Mouse (Mus musculus) hindbrain, embryonic 10.5 days (tissue): ENCODE results near the gene Lrrc72. TPM values are rescaled to one million over a fixed set of nuclear protein-coding genes. Genes with fewer than 3 reads are reported as not detected.

ENCODE experiments used
- DNase-seq: peaks from one replicate; pipeline ENCODE4 v3.0.0-alpha.2; 2017; ENCODE audit warnings: low spot score
- H3K27ac ChIP-seq: fragments of 300-500 bp; sonication (generic); 2 replicates; pipeline ENCODE4 v1.5.1; 2016; ENCODE audit warnings: mild to moderate bottlenecking, moderate library complexity
- H3K27me3 ChIP-seq: fragments of 300-500 bp; sonication (generic); 2 replicates; pipeline ENCODE4 v1.6.1; 2016; ENCODE audit warnings: mild to moderate bottlenecking; ENCODE audit not compliant: poor library complexity, insufficient read depth, severe bottlenecking
- H3K36me3 ChIP-seq: fragments of 300-500 bp; sonication (generic); 2 replicates; pipeline ENCODE4 v1.6.1; 2016; ENCODE audit warnings: mild to moderate bottlenecking, moderate library complexity
- H3K4me1 ChIP-seq: fragments of 300-500 bp; sonication (generic); replicated peaks from 2 replicates; pipeline ENCODE4 v1.6.1; 2016; ENCODE audit warnings: mild to moderate bottlenecking
- H3K4me3 ChIP-seq: fragments of 300-500 bp; sonication (generic); 2 replicates; pipeline ENCODE4 v1.5.1; 2016; ENCODE audit warnings: mild to moderate bottlenecking, moderate library complexity
- H3K9me3 ChIP-seq: fragments of 300-500 bp; sonication (generic); 2 replicates; pipeline ENCODE4 v1.6.1; 2016; ENCODE audit warnings: mild to moderate bottlenecking, moderate library complexity
- WGBS: fragments of 180-500 bp; shearing (Covaris S2); methylation state at CpG from one replicate; pipeline ENCODE4 v1.1.7; 2016; 5-methylcytosine and 5-hydroxymethylcytosine counted together
- polyA plus RNA-seq: library from polyadenylated mRNA; unstranded; fragments of >200 nt; fragmentation: Nextera tagmentation; extraction: Ambion mirVana; gene quantifications from 2 replicates; pipeline ENCODE4 v1.2.1, GENCODE M21; 2016

Lrrc72 gene
- polyA plus RNA-seq, 1 experiment from 2014 or later = not detected

DNA sequence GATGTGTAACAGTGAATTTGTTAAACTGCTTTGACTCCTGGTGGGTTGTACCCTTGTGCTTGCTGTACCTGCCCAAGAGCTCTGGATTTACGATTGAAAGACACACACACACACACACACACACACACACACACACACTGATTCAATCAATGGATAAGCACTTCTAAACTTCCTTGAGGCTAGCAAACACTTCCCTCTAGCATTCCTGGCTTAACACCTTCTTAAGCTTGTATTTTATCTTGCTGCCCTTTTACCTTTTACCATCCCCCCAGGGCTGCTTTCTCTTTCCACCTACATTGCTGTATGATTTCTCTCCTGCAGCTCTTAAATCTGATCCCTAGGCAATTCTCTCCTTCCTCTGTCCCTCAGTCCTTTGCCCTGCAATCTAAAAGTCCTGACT is 87.9 kb downstream of the Lrrc72 start:
- no peak for DNase-seq
- peaks cover 11% of the 10 kb centered on the region for H3K36me3 ChIP-seq
- H3K27ac ChIP-seq = no peak overlapping the region
- no peak overlapping the region for H3K4me3 ChIP-seq
- no peaks in the 10 kb centered on the region for H3K9me3 ChIP-seq
- WGBS = 60% methylated on average over 1 of the region's 1 CpGs
- no peaks in the 10 kb centered on the region for H3K27me3 ChIP-seq
- H3K4me1 ChIP-seq = peaks cover 7% of the 10 kb centered on the region

DNA sequence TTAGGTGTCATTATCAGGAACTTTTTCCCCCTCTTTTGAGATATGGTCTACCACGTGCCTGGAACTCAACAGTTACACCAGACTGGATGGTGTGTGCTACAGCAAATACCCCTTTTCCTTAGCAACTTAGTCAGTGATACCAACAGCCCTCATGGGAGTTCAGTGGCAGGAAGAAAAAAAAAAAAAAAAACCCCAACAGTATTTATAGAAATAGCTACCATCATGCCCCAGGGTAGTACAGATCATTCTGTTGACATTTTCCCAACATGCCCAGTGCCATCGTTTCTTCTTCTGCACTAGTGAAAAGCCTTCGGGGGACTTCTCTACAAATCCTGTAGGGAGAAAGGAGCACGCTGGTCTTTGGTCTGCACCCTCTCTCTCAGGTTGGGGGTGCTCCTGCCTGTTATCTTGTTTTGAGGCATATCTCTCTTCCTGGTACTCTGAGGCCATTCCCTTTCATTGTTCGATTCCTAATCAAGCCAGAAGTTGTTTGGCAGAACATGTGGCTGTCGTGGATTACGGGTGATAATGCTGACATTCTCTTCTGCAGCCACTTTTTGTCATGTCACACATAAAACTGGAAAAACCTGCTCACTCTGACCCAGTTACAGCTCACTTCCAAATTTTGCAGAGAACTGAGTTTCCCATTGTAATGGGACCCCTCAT is 88.9 kb downstream of the Lrrc72 start:
- Histone ChIP-seq H3K27ac (no peak overlapping the region), H3K27me3 (no peaks in the 10 kb centered on the region), H3K4me3 (no peak overlapping the region), H3K4me1 (peaks cover 7% of the 10 kb centered on the region), H3K9me3 (no peaks in the 10 kb centered on the region), H3K36me3 (peaks cover 10% of the 10 kb centered on the region)
- WGBS = 81% methylated on average over 7 of the region's 7 CpGs
- DNase-seq = no peak

Other genes starting within 250 kb of the Lrrc72 start
- gene Tspan13, start 210.9 kb downstream of the Lrrc72 start, polyA plus RNA-seq = 172 and 204 TPM in 2 replicates
- 20.5 and 23.3 TPM in 2 replicates for gene Ankmy2, start 96.3 kb downstream of the Lrrc72 start, polyA plus RNA-seq
- gene Bzw2, start 95.3 kb downstream of the Lrrc72 start, polyA plus RNA-seq = 258 and 260 TPM in 2 replicates
- gene Sostdc1, start 60.7 kb upstream of the Lrrc72 start, polyA plus RNA-seq = 19.2 and 19.8 TPM in 2 replicates
- 9.0 and 9.9 TPM in 2 replicates for gene Ispd, start 128.1 kb upstream of the Lrrc72 start, polyA plus RNA-seq
- 0.93 and 1.3 TPM in 2 replicates for gene D630036H23Rik, start 128.8 kb upstream of the Lrrc72 start, polyA plus RNA-seq